Mouse (Mus musculus): ENCODE measurements around the gene Liph. TPM values are rescaled to one million over a fixed set of nuclear protein-coding genes. Genes with fewer than 3 reads are reported as not detected.

Gene Liph
- polyA plus RNA-seq, 1 experiment = 11.2 TPM

DNA sequence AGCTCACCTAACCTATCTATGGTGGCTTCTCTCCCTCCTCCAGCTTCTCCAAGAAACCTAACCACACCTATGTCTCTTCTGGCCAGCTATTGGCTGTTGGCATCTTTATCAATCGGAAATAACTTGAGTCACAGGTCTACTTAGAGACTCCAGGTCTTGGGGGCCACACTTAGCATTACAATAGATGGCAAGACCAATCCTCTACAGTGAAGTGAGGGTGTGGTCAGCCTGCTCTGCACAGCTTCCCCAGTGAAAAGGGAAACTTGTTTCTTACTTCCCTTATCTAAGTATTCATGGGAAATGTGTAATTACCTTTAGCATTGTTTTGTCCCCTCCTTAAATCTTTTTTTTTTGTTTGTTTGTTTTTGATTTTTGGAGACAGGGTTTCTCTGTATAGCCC is 20.1 kb upstream of the Liph start:
- no peak overlapping the region for H3K9ac ChIP-seq (ENCODE audit: low read depth, poor library complexity, severe bottlenecking)
- H3K27ac ChIP-seq (ENCODE audit: insufficient read depth, low read length) = no peak overlapping the region
- H3K9me3 ChIP-seq (replicated peaks; ENCODE audit: control insufficient read depth, insufficient read depth, low read length, poor library complexity, severe bottlenecking) = no peaks in the 10 kb centered on the region
- H3K27me3 ChIP-seq (ENCODE audit: control insufficient read depth, insufficient read depth, low read length, poor library complexity, severe bottlenecking) = no peaks in the 10 kb centered on the region
- peaks cover 36% of the 10 kb centered on the region for H3K36me3 ChIP-seq (ENCODE audit: control insufficient read depth, insufficient read depth, low read length, poor library complexity, severe bottlenecking)
- TF ChIP-seq POLR2A (IDR thresholded peaks at IDR 0.05; ENCODE audit: insufficient read depth, low read length) = no peak
- peak; percentile 53; the same call in 1 of the 2 replicates for TF ChIP-seq EP300 (IDR thresholded peaks at IDR 0.05; ENCODE audit: insufficient read depth, low read depth, low read length)
- H3K4me1 ChIP-seq (ENCODE audit: control insufficient read depth, insufficient read depth, low read length) = peaks cover 2% of the 10 kb centered on the region
- no peak overlapping the region for H3K4me3 ChIP-seq (ENCODE audit: low read depth, low read length)

DNA sequence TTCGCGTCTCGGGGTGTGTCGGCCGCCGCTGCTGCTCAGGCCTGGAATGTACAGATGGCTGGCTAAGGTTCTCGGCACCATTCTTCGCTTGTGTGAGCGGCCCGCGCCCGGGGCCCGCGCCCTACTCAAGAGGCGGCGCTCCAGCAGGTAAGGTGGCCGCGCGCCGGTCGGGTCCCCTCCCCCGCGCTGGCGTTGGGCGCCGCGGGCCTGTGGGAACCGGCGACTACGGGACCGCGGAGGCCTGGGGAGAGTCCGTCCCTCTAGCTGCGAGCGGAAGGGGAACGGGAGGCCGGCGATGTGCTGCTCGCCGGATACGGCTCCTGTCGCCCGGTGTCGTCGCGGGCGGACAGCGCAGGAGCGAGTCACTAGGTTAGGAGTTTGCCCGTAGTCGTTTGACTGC is 14.1 kb upstream of the Liph start:
- H3K27ac ChIP-seq (ENCODE audit: insufficient read depth, low read length) = no peak overlapping the region
- no peaks in the 10 kb centered on the region for H3K9me3 ChIP-seq (replicated peaks; ENCODE audit: control insufficient read depth, insufficient read depth, low read length, poor library complexity, severe bottlenecking)
- no peaks in the 10 kb centered on the region for H3K36me3 ChIP-seq (ENCODE audit: control insufficient read depth, insufficient read depth, low read length, poor library complexity, severe bottlenecking)
- peak overlapping the region; percentile 88 for H3K9ac ChIP-seq (ENCODE audit: low read depth, poor library complexity, severe bottlenecking)
- TF ChIP-seq CTCF (IDR thresholded peaks at IDR 0.05; ENCODE audit: low read depth, low read length) (no peak), POLR2A (IDR thresholded peaks at IDR 0.05; ENCODE audit: insufficient read depth, low read length) (no peak), EP300 (IDR thresholded peaks at IDR 0.05; ENCODE audit: insufficient read depth, low read depth, low read length) (no peak)
- H3K4me3 ChIP-seq (ENCODE audit: low read depth, low read length) = peak overlapping the region; percentile 94
- H3K4me1 ChIP-seq (ENCODE audit: control insufficient read depth, insufficient read depth, low read length) = no peaks in the 10 kb centered on the region
- no peaks in the 10 kb centered on the region for H3K27me3 ChIP-seq (ENCODE audit: control insufficient read depth, insufficient read depth, low read length, poor library complexity, severe bottlenecking)

- H3K9me3 ChIP-seq (replicated peaks; ENCODE audit: control insufficient read depth, insufficient read depth, low read length, poor library complexity, severe bottlenecking) = no peaks in the 10 kb centered on the region
- no peaks in the 10 kb centered on the region for H3K36me3 ChIP-seq (ENCODE audit: control insufficient read depth, insufficient read depth, low read length, poor library complexity, severe bottlenecking)
- H3K27me3 ChIP-seq (ENCODE audit: control insufficient read depth, insufficient read depth, low read length, poor library complexity, severe bottlenecking) = no peaks in the 10 kb centered on the region
- H3K9ac ChIP-seq (ENCODE audit: low read depth, poor library complexity, severe bottlenecking) = peak within 1 kb of the TSS; percentile 88
- peak within 1 kb of the TSS; percentile 94 for H3K4me3 ChIP-seq (ENCODE audit: low read depth, low read length)
- no peak for TF ChIP-seq CTCF (IDR thresholded peaks at IDR 0.05; ENCODE audit: low read depth, low read length)
- TF ChIP-seq POLR2A (IDR thresholded peaks at IDR 0.05; ENCODE audit: insufficient read depth, low read length) = no peak
- no peak for TF ChIP-seq EP300 (IDR thresholded peaks at IDR 0.05; ENCODE audit: insufficient read depth, low read depth, low read length)
- no peaks in the 10 kb centered on the region for H3K4me1 ChIP-seq (ENCODE audit: control insufficient read depth, insufficient read depth, low read length)
- no peak within 1 kb of the TSS for H3K27ac ChIP-seq (ENCODE audit: insufficient read depth, low read length)
These were observed 13.7 kb upstream of the Liph start, which contains the start of gene Senp2 for GRCm38 (mm10) chr16:22009099-22009584. Gene Senp2 (plus strand): TSS chr16:22009484.

GRCm38 (mm10) chr16:22001606-22002005 is 6.1 kb upstream of the Liph start:
- Histone ChIP-seq H3K4me1 (ENCODE audit: control insufficient read depth, insufficient read depth, low read length) (peaks cover 7% of the 10 kb centered on the region), H3K4me3 (ENCODE audit: low read depth, low read length) (no peak overlapping the region), H3K27ac (ENCODE audit: insufficient read depth, low read length) (peak overlapping the region; percentile 37), H3K9me3 (replicated peaks; ENCODE audit: control insufficient read depth, insufficient read depth, low read length, poor library complexity, severe bottlenecking) (no peaks in the 10 kb centered on the region), H3K36me3 (ENCODE audit: control insufficient read depth, insufficient read depth, low read length, poor library complexity, severe bottlenecking) (no peaks in the 10 kb centered on the region), H3K27me3 (ENCODE audit: control insufficient read depth, insufficient read depth, low read length, poor library complexity, severe bottlenecking) (no peaks in the 10 kb centered on the region), H3K9ac (ENCODE audit: low read depth, poor library complexity, severe bottlenecking) (no peak overlapping the region)
- TF ChIP-seq CTCF (IDR thresholded peaks at IDR 0.05; ENCODE audit: low read depth, low read length) (no peak), POLR2A (IDR thresholded peaks at IDR 0.05; ENCODE audit: insufficient read depth, low read length) (no peak), EP300 (IDR thresholded peaks at IDR 0.05; ENCODE audit: insufficient read depth, low read depth, low read length) (no peak)

GRCm38 (mm10) chr16:22001172-22001571 is 5.7 kb upstream of the Liph start:
- H3K4me1 ChIP-seq (ENCODE audit: control insufficient read depth, insufficient read depth, low read length) = peaks cover 7% of the 10 kb centered on the region
- no peak overlapping the region for H3K9ac ChIP-seq (ENCODE audit: low read depth, poor library complexity, severe bottlenecking)
- no peaks in the 10 kb centered on the region for H3K9me3 ChIP-seq (replicated peaks; ENCODE audit: control insufficient read depth, insufficient read depth, low read length, poor library complexity, severe bottlenecking)
- no peaks in the 10 kb centered on the region for H3K36me3 ChIP-seq (ENCODE audit: control insufficient read depth, insufficient read depth, low read length, poor library complexity, severe bottlenecking)
- H3K27ac ChIP-seq (ENCODE audit: insufficient read depth, low read length) = peak overlapping the region; percentile 37
- H3K27me3 ChIP-seq (ENCODE audit: control insufficient read depth, insufficient read depth, low read length, poor library complexity, severe bottlenecking) = no peaks in the 10 kb centered on the region
- H3K4me3 ChIP-seq (ENCODE audit: low read depth, low read length) = no peak overlapping the region
- TF ChIP-seq POLR2A (IDR thresholded peaks at IDR 0.05; ENCODE audit: insufficient read depth, low read length) (no peak), EP300 (IDR thresholded peaks at IDR 0.05; ENCODE audit: insufficient read depth, low read depth, low read length) (no peak), CTCF (IDR thresholded peaks at IDR 0.05; ENCODE audit: low read depth, low read length) (peak; percentile 74)

DNA sequence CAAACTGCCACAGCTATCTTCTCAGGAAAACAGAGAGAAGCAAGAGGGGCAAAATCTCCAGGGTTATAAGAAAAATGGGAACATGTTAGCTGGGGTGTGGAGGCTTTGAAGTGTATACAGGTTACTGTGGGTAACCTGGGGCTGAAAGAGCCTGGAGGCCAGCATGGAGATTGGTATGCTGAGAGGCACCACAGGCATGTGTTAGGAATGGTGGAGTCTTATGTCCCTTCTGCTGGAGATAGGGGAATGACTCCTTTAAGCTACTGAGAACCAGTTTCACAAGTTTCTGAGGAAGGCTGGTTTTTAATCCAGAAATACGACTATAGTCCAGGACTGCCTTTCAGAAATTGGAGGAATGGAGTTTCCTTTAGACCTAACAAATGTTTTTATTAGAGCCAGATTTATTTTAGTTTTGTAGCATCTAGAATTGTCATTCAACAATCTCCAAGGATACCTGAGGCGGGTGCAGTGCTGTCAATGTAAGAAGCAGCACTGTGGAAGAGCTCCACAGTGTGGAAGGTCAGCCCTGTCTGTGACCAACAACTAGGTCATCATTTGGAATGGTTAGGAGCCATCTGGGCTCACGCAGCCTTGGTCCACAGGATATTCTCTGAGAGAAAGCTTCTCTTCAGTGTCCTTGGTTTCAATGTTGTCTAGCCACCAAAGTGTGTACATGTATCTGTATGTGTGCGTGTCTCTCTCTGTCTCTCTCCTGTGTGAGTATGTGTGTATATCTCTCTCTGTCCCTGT is 4.7 kb upstream of the Liph start:
- Histone ChIP-seq H3K36me3 (ENCODE audit: control insufficient read depth, insufficient read depth, low read length, poor library complexity, severe bottlenecking) (no peaks in the 10 kb centered on the region), H3K4me3 (ENCODE audit: low read depth, low read length) (no peak overlapping the region), H3K4me1 (ENCODE audit: control insufficient read depth, insufficient read depth, low read length) (peaks cover 10% of the 10 kb centered on the region), H3K9ac (ENCODE audit: low read depth, poor library complexity, severe bottlenecking) (no peak overlapping the region), H3K27ac (ENCODE audit: insufficient read depth, low read length) (no peak overlapping the region), H3K27me3 (ENCODE audit: control insufficient read depth, insufficient read depth, low read length, poor library complexity, severe bottlenecking) (no peaks in the 10 kb centered on the region), H3K9me3 (replicated peaks; ENCODE audit: control insufficient read depth, insufficient read depth, low read length, poor library complexity, severe bottlenecking) (no peaks in the 10 kb centered on the region)
- TF ChIP-seq CTCF (IDR thresholded peaks at IDR 0.05; ENCODE audit: low read depth, low read length) = no peak
